Mouse (Mus musculus) adrenal gland, adult 8-10 months (tissue): ENCODE measurements around the gene Angptl8. TPM values are rescaled to one million over a fixed set of nuclear protein-coding genes. Genes with fewer than 3 reads are reported as not detected.
"Not testable (repeated sequence)": the region's sequence is repeated elsewhere in the genome, so short reads cannot be mapped to it uniquely, and the experiment has no call there.

ENCODE experiments used
- DNase-seq: peaks from one replicate; pipeline ENCODE4 v3.0.0; 2022
- total RNA-seq, 4 experiments: library from RNA; stranded (reverse); gene quantifications; 2 replicates each; pipeline ENCODE4 v1.2.4; 2022

The Angptl8 gene
- total RNA-seq: 10 to 100 TPM in 2 of 4 experiments, 1 to 10 TPM in 2; 1.5 to 12.0 (median 7.7) TPM

DNA sequence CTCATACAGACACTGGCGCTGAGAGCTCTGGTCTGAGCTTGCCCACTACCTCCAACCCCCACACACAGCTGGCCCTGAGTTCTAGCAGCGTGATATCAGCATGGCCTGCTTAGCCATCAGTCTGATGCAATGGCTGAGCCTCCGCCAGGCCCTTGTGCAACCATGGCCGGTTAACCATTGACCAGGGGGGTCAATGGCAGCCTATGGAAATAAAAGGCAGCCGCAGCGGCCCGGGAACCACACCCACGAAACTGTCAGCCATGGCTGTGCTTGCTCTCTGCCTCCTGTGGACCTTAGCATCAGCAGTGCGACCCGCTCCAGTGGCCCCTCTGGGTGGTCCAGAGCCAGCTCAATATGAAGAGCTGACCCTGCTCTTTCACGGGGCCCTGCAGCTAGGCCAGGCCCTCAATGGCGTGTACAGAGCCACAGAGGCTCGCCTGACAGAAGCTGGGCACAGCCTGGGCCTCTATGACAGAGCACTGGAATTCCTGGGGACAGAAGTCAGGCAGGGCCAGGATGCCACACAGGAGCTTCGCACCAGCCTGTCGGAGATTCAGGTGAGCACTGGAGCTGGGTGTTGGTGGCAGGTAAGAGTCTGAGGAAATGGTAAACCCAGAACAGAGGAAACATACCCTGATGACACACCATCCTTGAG is at the start of gene Angptl8:
Gene Angptl8, plus strand, starts transcription at position 253 of the 655 bp plus-strand sequence.
- DNase-seq: peak; percentile 77

DNA sequence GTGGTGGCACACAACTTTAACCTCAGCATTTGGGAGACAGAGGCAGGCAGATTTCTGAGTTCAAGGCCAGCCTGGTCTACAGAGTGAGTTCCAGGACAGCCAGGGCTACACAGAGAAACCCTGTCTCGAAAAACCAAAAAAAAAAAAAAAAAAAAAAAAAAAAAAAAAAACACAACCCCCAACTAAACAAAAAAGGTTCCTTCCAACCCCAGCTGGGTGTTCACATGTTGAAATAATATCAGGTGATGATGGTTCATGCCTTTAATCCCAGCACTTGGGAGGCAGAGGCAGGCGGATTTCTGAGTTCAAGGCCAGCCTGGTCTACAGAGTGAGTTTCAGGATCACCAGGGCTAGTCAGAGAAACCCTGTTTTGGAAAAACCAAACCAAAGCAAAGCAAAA is 49.0 kb upstream of the Angptl8 start:
- DNase-seq: not testable (repeated sequence)

DNA sequence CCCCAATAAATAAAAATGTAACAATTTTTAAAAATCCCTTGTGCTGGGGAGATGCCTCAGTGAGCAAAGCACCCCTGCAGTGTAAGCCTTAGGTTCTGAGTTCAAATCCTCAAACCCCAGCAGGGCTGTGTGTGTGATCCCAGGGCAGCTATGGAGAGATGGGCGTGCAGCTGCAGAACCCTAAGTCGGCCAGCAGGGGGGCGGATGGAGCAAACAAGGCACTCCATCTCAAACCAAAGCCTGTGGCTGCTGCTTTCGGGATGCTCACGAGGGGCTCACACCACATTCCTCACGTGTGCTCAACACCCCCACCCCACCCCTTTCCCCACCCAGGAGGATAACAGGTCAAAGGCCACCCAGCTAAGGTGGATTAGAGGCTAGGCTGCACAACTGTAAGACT is 48.4 kb upstream of the Angptl8 start:
- DNase-seq: no peak

DNA sequence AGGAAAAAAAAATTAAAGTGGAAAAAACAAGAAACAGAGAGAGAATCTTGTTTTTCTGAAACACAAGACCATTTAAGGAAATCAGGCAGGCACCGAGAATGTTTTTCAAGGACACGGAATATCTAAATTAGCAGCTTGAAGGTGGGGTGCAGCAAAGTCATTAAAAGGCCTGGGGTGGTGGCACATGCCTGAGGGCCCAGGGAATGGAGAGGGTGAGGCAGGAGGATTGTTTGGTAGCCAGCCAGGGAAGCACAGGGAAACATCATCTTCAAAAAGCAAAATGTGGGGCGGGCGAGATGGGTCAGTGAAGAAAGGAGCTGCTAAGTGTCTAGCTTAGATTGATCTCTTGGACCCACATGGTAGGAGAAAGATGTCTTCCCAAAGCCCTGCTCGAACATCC is 47.7 kb upstream of the Angptl8 start:
- no peak for DNase-seq

DNA sequence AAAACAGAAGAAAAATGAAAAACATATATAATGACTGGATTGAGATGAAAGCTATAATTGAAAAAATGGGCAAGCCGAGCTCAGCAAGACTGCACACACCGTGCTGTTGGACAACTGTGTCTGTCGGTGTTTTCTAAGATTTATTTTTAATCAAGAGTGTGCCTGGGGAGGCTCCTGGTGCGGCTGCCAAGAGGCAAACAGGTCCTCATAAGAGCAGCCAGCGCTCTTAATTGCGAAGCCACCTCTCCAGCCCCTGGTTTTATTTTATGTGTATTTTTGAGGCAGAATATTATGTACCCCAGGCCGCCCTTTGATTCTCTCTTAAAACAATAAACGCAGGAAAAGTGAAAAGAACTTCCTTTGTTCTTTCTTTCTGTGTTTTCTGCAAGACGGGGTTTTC is 47.1 kb upstream of the Angptl8 start:
- no peak for DNase-seq

DNA sequence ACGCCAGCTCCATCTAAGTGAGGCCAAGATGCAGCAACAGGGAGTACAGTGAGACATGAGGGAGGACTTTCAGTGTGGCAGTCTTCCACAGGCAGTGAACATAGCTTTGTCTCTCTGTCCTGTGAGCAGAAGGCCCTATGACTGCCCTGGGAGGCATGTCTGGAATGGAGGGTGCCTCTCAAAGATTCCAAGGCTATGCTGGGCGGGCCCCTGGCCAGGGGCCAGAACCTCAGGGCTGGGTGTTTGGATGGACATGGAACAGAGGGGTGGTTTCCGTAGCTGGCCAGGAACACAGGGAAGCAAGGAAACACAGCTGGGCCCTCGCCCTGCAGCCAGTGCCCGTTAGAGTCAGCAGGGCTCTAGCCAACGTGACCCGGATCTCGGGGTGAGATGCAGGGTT is 43.4 kb upstream of the Angptl8 start:
- peak; percentile 64 for DNase-seq

DNA sequence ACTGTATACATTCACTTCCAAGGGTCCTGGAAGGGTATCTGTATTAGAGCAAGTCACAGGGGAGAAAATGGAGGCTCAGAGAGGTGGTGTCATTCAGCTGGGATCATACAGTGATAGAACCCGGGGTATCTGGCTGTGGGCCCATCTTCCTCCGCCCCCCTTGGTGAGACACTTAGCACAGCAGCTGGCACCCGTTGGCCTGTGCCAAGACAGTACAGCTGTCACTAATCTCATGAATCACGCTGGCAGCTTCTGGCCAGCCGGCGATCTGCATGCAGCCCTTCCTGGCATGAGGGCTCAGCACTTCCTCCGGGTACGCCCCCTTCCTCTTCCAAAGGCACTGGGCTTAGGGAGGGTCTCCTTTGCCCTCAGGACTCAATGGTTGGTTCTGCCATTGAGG is 42.7 kb upstream of the Angptl8 start:
- peak; percentile 42 for DNase-seq

DNA sequence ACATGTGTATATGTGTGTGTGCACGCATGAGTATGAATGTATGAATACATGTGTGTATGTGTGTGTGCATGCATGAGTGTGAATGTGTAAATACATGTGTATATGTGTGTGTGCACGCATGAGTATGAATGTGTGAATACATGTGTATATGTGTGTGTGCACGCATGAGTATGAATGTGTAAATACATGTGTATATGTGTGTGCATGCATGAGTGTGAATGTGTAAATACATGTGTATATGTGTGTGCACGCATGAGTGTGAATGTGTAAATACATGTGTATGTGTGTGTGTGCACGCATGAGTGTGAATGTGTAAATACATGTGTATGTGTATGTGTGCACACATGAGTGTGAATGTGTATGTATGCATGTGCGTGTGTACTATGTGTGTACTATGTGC is 41.8 kb upstream of the Angptl8 start:
- DNase-seq: not testable (repeated sequence)

DNA sequence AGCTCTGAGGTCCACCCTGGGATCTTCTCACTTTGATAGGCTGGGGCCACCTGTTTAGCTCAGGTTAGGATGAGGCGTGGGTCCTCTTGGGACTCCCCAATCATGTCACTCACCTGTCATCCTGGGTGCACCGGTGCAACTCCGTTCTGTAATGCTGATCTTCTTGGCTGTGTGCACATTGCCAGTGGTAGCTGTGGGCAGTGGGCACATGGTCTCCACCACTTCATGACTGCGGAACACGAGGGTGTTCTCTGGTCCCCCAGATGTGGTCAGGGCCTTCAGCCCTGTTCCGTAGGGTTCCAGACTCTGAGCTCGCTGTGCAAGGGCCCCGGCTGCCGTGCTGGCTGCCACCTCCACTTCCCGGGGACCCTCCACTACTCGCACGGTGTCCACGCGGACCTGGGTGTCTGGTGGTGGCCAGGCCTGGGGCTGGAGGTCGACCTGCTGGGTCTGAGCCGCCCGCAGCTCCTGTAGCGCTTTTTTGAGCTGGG is 40.9 kb upstream of the Angptl8 start:
- no peak for DNase-seq

DNA sequence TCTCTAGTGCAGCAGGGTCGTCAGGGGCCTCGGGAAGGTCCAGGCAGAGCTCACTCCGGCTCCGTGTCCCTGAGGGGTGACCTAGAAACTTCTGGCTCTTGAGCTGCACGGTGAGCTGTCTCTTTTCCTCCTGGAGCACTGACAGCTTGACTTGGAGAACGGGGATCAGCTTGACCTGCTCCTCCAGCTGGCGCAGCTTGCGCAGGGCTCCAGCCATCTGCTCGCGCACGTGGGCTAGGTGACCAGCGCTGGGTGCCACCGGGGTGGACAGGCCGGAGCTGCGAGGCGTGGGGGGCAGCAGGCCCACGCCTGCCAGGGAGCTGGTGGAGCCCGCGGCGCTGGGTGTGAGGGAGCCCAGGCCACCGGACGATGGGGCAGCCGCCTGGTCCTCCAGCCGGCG is 40.4 kb upstream of the Angptl8 start:
- DNase-seq: no peak

DNA sequence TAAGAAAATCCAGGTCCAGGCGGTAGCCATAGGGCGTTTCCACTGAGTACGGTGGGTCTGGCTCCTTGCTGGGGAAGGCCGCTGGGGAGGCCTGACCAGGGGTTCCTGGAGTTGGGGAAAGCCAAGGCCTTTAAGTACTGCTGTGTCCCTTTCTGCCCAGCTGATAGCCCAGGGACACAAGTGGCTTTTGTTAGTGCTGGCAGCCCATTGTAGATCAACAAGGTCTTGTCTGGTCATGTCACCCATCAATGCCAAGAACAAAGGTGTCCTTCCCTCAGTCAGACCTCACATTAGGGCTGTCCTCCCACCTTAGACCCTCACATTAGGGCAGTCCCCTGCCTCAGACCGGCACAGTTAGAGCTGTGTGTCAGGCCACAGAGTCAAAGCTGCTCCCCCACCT is 39.7 kb upstream of the Angptl8 start:
- no peak for DNase-seq

DNA sequence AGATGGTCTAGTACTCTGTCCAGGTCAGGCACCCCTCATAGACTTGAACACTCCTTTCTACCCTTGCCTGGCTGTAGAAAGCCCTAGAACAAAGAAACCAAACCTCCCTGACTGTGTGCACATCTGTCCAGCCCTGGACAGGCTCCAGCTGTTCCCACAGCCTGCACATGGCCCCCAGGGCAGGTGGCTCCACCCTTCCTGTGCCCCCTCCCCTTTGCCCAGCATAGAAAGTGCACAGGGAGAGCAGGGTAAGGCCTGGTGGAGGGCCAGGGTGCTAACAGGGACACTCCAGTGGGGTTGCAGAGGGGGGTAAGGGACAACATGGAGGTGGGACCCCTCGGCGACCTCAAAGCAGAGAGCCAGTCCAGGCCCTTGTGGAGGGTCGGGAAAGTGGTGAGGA is 39.1 kb upstream of the Angptl8 start:
- no peak for DNase-seq

DNA sequence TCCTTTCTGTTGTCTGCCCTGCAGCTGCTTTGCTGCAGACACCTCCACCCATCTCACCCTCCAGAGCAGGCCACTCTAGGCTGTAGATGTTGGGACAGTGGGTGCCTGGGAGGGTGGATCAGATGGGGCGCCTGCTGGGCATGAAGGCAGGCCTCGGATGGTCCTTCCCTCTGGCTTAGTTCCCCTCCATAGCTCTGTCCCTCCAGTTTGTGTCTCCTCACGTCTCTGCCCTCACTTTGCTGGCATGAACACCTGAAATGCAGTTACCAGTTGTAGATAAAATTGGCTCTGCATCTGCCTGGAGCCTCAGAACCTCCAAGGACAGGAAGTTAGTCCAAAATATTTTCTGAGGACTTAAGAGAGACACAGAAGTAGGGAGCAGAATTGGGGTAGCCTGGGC is 38.4 kb upstream of the Angptl8 start:
- DNase-seq: no peak

DNA sequence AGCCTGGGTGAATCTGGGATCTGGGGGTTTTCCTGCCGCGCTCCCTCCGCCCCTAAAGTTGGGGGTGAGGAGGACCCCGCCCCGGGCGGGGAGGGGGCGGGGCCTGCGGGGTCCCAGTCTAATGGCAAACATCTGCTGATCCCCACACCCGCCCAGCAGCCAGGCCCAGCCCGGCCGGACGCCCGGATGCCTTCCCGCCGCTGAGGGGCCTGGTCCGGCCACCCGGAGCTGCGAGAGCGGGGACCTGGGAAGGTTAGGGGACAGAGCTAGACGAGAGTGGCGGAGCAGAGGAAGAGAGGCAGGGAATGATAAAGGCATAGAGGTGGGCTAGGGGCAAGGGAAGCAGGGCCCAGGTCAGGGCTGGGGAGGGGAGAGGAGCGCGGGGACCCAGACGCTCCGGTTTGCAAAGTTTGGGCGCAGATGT is 37.4 kb upstream of the Angptl8 start:
- peak; percentile 54 for DNase-seq

DNA sequence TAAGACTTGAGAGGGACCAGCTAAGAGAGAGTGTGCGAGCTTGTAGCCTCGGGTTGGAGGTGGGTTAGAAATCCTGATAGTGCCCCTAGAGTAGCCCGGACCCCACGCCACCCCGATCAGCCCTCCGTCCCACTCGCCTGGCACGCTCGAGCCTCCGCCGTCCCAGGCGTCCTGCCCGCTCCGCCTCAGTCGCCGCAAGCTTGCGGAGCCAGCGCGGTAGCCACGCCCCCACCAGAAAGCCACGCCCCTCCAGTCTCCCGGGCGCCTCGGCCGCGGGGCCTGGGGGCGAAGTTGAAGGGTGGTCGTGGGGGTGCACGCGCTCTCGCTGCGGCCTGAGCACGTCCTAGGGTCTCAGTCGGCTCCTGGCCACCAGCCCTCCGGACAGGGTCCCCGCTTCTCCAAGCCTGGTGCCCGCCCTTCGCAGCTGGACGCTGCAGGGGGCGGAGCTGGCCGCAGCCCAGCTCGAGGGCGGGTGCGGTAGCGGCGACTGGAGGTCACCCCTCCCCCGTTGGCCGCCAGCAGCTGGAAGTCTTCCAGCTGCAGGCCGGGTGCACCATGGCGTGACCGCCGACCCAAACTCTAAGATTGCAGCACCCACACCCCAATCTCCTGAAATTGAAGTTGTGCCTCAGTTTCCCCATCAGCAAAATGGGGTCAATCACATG is 36.8 kb upstream of the Angptl8 start, which contains the start of gene Kank2:
Gene Kank2, minus strand, starts transcription at position 400 of the 665 bp plus-strand sequence.
- peak; percentile 81 for DNase-seq

DNA sequence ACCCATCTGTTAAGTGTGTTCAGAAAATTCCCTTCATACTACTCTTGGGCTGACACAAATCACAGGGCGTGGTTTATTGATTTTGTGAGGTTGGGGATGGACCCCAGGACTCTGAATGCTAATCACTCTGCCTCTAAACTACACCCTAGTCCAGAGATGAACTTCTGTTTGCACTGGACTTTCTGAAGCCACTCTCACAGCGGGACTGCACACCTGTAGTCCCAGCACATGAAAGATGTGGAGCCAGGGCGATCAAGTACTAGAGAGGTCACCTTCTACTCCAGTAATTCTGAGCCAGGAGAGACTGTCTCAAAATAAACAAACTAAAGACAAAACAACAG is 36.3 kb upstream of the Angptl8 start:
- DNase-seq: no peak

DNA sequence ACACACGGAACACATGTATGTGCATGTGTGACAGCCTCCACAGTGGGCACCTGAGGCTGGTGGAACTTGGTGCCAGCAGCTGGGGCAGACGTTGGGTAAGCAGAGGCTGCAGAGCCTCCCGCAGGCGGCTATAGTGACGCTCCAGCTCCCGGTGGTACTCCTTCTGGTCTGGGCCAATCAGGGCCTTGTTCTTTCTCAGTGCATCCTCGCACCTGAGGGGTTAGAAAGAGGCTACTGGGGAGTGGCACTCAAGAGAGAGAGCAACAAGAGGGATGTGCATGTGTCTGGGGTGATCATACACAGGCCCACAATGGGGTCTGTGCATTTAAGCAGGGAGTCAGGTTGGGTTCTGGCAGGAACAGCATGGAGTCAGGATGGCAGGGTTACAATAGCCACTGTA is 34.2 kb upstream of the Angptl8 start:
- DNase-seq: no peak

DNA sequence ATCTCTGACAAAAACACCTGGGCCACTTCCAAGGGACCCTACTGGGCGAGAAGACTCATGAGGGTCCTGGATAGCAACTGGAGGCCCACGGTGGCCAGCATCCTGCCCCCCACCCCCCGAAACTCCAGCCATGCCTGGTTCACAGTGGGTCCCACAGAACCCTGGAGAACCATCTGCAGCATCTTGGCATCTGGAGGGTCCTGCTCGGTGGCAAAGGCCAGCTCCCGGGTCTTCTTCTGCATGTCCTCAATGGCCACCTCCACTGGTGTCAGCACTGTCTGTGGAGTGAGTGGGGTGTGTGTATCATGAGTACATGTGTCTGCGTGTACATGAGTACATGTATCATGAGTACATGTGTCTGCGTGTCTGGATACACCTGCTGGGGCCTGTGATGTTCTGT is 33.7 kb upstream of the Angptl8 start:
- no peak for DNase-seq

DNA sequence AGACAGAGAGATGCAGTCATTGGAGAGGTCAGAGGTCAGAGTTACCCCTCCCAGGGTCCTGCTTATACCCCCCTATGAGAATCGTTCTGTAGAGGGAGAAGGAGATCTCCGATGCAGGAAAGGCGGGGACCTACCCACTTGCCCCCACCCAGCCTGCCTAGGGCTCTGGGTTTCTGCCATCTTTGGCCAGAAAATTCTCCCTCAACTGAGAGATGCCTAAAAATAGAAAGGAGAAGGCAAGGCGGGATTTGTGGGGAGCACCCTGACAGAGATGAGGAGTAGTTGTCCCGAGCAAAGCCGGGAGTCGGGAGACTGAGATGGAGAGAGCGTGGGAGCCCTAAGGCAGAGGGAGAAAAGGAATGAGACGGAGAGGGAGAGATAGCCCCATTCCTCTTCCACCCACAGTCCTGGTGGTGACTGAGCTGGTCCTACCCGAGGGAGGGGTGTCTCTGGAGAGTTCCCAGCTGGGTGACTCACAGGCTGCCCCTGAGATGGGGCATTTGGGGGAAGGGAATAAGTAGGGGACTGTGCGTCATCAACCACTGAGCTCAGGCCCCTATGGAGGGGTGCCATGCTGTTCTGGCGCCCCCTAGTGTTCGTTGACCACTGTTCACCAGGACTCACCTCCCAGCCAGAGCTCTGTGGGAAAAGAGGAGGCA is 31.2 kb upstream of the Angptl8 start:
- DNase-seq: peak; percentile 85

DNA sequence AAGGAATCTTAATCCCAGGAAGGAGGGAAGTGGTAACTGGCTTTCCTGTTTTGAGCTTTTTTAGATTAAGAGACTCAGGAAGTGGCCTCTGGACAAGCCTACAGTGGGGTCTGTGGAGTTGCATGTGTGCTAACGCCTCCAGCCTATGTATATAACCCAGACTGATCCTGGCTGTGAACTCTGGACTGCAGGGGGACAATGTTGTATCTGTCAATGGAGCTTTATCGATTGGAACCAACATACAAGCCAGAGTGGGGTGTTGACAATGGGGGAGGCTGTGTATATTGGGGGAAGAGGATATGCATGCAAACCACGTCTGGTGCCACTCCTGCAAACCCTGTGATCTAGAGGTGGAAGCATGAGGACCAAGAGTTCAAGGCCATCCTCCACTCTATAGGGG is 28.9 kb upstream of the Angptl8 start:
- DNase-seq: no peak

DNA sequence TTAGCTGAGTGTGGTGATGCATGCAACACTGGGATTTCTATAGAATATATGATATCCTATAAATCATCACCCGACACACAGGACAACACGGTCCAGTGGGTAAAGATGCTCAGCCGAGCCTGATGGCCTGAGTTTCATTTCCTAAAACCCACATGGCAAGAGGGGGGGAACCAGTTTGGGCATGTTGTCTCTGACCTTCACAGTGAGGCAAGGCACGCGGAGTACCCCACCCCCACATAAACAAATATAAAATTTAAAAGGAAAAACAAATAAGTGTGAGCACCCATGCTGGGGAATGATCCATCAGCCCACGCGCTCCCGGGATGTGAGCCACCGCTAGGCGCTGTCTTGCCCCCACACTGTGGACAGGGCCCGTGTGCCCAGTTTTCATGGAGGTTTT is 28.3 kb upstream of the Angptl8 start:
- DNase-seq: no peak

DNA sequence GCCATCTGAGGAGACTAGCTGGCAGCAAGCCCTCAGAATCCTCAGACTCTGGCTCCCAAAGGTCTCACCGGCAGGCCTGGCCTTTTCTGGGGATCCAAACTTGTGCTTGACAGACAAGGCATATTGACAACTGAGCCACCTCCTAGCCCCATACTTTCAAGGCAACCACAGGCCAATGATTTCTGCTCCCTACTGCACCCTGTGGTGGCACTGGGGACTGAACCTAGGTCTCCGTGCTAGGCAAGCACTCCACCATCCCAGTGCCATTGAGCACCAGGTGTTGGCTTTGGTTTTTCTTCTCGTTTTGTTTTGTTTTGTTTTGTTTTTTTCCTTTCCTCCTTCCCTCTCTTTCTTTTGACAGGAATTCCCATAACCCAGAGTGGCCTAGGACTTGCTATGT is 26.7 kb upstream of the Angptl8 start:
- DNase-seq: no peak

DNA sequence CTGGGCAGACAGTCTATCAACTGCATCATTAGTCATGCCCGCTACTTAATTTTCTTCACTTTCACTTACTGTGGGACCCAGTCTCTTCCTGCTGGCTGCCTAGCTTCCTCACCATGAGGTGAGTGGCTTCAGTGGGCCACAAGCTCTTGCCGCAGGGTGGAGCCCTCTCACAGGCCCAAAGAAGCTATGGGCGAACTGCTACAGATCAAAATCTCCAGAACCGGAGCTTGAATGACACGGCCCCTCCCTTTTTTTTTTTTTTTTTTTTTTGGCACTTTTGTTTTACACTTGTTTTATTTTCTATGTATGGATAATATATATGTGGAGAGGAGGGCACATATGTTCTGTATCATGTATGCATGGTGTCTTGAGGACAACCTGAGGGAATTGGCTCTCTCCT is 24.1 kb upstream of the Angptl8 start:
- no peak for DNase-seq
